Mouse (Mus musculus): ENCODE data around the gene Dapk2. TPM values are rescaled to one million over a fixed set of nuclear protein-coding genes. Genes with fewer than 3 reads are reported as not detected.

Gene Dapk2
- total RNA-seq (2023), result 0.43 to 1.7 TPM (median 1.1 TPM) in 4 replicates

GRCm38 (mm10) chr9:66157958-66158830 lies at the start of gene Dapk2:
Dapk2 (plus strand) TSS chr9:66158223.

DNA sequence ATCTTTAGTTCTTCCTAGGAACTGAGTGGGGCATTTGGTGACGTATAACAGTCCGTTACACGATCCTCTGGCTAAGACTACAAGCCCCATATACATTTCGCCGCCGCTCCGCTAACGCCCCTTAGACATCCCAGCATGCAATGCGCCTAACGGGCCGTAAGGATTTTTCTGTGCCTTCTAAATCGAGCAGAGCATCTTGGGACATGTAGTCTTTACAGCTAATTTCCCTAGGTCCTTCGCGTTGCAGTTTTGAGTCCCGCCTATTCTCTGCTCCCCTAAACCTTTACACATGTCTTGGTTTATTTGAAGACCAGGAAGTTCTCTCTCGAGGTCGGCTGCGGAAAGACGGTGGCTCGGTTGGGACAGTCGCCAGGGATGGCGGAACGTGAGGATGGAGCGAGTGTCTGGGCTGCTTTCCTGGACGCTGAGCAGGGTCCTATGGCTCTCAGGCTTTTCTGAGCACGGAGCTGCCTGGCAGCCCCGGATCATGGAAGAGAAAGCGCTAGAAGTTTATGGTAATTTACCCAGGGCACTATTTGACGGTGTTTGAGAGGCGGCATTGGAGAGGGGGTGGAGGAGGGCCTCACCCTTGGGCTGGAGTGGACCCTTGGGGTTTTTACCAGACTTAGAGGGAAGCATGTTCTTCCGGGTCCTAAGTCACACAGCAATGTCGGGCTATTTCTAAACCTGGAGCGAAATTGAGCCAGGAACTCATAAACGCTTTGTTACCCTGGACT lies 31.4 kb upstream of the Dapk2 start, which contains the start of the genes Snx1 and Ciao2a:
Gene Snx1, minus strand, starts transcription at position 132 of the 737 bp plus-strand sequence.
Gene Ciao2a, plus strand, starts transcription at position 156 of the 737 bp plus-strand sequence.

Other genes starting within 250 kb of the Dapk2 start
- 24.1 to 28.8 TPM (median 26.2 TPM) in 4 replicates for gene Trip4, start 249.4 kb upstream of the Dapk2 start, total RNA-seq (2023)
- gene Csnk1g1, start 249.3 kb upstream of the Dapk2 start, total RNA-seq (2023), result 47.8 to 54.6 TPM (median 51.4 TPM) in 4 replicates
- 214 to 233 TPM (median 227 TPM) in 4 replicates for gene Ppib, start 98.0 kb upstream of the Dapk2 start, total RNA-seq (2023)
- gene Snx22, start 88.5 kb upstream of the Dapk2 start, total RNA-seq (2023), result 0.46 to 1.3 TPM (median 0.94 TPM) in 4 replicates
- 74.5 to 88.9 TPM (median 87.5 TPM) in 4 replicates for gene Snx1, start 31.6 kb upstream of the Dapk2 start, total RNA-seq (2023)
- gene Ciao2a, start 31.6 kb upstream of the Dapk2 start, total RNA-seq (2023), result 37.9 to 42.6 TPM (median 41.4 TPM) in 4 replicates
- gene Herc1, start 192.2 kb downstream of the Dapk2 start, total RNA-seq (2023), result 109 to 115 TPM (median 110 TPM) in 4 replicates